Mouse (Mus musculus) heart, embryonic 11.5 days (tissue): ENCODE results near the gene Acacb. TPM values are rescaled to one million over a fixed set of nuclear protein-coding genes. Genes with fewer than 3 reads are reported as not detected.

ENCODE experiments used
- ATAC-seq: fragments of 200-750 bp; cut with Nextera tagmentation; replicated peaks from 2 replicates; pipeline ENCODE4 v1.8.0; 2017; ENCODE audit warnings: moderate library complexity; ENCODE audit not compliant: insufficient number of reproducible peaks, low FRiP score, low TSS enrichment
- H3K27ac ChIP-seq: fragments of 300-500 bp; sonication (generic); 2 replicates; pipeline ENCODE4 v1.5.1; 2014; ENCODE audit warnings: mild to moderate bottlenecking, low read depth, low read length
- H3K27me3 ChIP-seq: fragments of 300-500 bp; sonication (generic); 2 replicates; pipeline ENCODE4 v1.6.1; 2014; ENCODE audit warnings: mild to moderate bottlenecking, low read length, mixed read lengths; ENCODE audit not compliant: control insufficient read depth, insufficient read depth
- H3K36me3 ChIP-seq: fragments of 300-500 bp; sonication (generic); 2 replicates; pipeline ENCODE4 v1.6.1; 2014; ENCODE audit warnings: mild to moderate bottlenecking, low read length, moderate library complexity, mixed read lengths; ENCODE audit not compliant: control insufficient read depth, insufficient read depth
- H3K4me1 ChIP-seq: fragments of 300-500 bp; sonication (generic); 2 replicates; pipeline ENCODE4 v1.6.1; 2014; ENCODE audit warnings: low read length; ENCODE audit not compliant: control insufficient read depth, insufficient read depth
- H3K4me2 ChIP-seq: fragments of 300-500 bp; sonication (generic); 2 replicates; pipeline ENCODE4 v1.6.1; 2014; ENCODE audit warnings: mild to moderate bottlenecking, moderate library complexity
- H3K4me3 ChIP-seq: fragments of 300-500 bp; sonication (generic); 2 replicates; pipeline ENCODE4 v1.5.1; 2014; ENCODE audit warnings: low read depth, low read length
- H3K9ac ChIP-seq: fragments of 300-500 bp; sonication (generic); 2 replicates; pipeline ENCODE4 v1.6.1; 2014; ENCODE audit warnings: mild to moderate bottlenecking, low read depth, low read length, moderate library complexity
- H3K9me3 ChIP-seq: fragments of 300-500 bp; sonication (generic); replicated peaks from 2 replicates; pipeline ENCODE4 v1.6.1; 2016; ENCODE audit warnings: low read length; ENCODE audit not compliant: control insufficient read depth
- WGBS: fragments of 180-500 bp; shearing (Covaris S2); extraction: QIAGEN DNeasy Blood & Tissue Kit; methylation state at CpG from one replicate; pipeline ENCODE4 v1.1.7; 2014; ENCODE audit not compliant: insufficient replicate concordance; 5-methylcytosine and 5-hydroxymethylcytosine counted together
- polyA plus RNA-seq: library from polyadenylated mRNA; unstranded; fragments of >200 nt; fragmentation: Nextera tagmentation; extraction: Ambion mirVana; gene quantifications from 2 replicates; pipeline ENCODE4 v1.2.1, GENCODE M21; 2014

Gene Acacb
- 7.6 and 8.0 TPM in 2 replicates for polyA plus RNA-seq

GRCm38 (mm10) chr5:114146028-114146888 lies at the start of gene Acacb:
Gene Acacb (plus strand): TSS chr5:114146535.
- H3K27me3 ChIP-seq = no peaks in the 10 kb centered on the region
- H3K4me3 ChIP-seq = peak within 1 kb of the TSS; percentile 44
- peak; percentile 3; the same call in 1 of the 2 replicates for ATAC-seq
- H3K9me3 ChIP-seq = no peaks in the 10 kb centered on the region
- 22% methylated on average over 19 of the region's 19 CpGs for WGBS
- H3K9ac ChIP-seq = peak within 1 kb of the TSS; percentile 74
- H3K27ac ChIP-seq = peak within 1 kb of the TSS; percentile 95
- peak within 1 kb of the TSS; percentile 62 for H3K4me2 ChIP-seq
- H3K36me3 ChIP-seq = no peaks in the 10 kb centered on the region
- peaks cover 15% of the 10 kb centered on the region for H3K4me1 ChIP-seq

DNA sequence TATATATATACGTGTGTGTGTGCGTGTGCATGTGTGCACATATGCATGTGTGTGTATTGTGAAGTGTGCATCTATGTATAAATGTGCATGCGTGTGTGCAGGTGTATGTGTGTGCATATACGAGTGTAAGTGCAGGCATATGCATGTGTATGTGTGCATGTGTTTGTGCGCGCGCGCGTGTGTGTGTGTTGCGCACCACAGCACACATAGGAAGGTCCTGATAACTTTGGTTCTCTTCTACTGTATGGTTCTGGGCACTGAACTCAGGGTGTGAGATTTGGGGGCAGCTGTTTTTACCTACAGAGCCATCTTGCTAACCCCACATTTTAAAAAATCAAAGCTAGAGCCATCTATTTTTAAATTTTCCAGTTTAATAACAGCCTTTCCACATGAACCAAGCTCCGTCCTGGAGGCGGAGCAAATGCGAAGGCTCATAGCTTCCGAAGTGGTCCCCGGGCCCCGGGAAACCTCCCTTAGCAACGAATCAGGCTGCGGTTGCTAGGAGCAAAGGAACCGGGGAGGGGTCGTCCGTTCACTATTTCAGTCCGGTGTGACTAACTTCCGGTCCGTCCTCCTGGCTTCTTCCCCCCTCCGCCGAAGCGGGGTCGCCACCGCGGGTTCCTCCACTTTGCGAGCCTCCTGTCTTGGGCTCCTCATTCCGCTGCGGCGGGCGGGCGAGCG lies 46.5 kb upstream of the Acacb start:
- no peaks in the 10 kb centered on the region for H3K9me3 ChIP-seq
- ATAC-seq = peak; percentile 85
- peak overlapping the region; percentile 97 for H3K4me2 ChIP-seq
- H3K36me3 ChIP-seq = 0 out of 2 replicates have a peak, but pooled peaks cover 2% of the 10 kb centered on the region
- peaks cover 8% of the 10 kb centered on the region for H3K4me1 ChIP-seq
- WGBS = 8% methylated on average over 37 of the region's 37 CpGs
- H3K27ac ChIP-seq = no peak overlapping the region
- H3K4me3 ChIP-seq = peak overlapping the region; percentile 95
- peak overlapping the region; percentile 93 for H3K9ac ChIP-seq
- no peaks in the 10 kb centered on the region for H3K27me3 ChIP-seq

DNA sequence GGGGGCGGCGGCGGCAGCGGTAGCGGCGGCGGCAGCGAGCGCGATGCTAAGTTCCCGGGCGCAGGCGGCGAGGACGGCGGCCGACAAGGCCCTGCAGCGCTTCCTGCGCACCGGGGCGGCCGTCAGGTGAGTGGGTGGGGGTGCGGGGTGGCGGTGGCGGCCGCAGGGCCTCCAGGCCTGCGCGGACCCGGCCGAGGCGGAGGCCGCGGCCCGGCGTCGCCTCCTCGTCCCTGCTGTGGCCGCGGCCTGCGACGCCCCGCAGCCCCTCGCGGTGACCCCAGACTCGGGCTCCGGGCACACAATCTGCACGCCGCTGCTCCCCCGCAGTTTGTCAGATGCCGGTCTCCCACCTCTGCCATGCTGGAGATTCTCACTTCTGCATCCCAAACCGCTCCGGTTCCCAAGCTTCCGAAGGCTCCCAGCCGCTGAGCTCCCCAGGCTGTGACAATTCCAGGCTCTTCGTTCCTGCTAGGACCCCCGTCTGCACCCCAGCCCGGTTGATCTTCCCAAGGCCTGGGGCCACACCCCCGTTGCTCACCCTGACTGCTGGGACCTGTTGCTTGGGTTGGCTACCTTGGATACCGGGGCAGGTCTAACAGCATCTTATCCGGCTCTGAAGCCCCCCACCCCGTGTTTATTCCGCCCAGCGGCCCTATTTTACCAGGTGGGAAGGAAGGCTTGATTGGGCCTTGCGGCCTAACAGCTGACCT lies 45.8 kb upstream of the Acacb start:
- H3K4me2 ChIP-seq = peak overlapping the region; percentile 97
- peak; percentile 67 for ATAC-seq
- peak overlapping the region; percentile 93 for H3K9ac ChIP-seq
- peak overlapping the region; percentile 95 for H3K4me3 ChIP-seq
- peaks cover 8% of the 10 kb centered on the region for H3K4me1 ChIP-seq
- H3K9me3 ChIP-seq = no peaks in the 10 kb centered on the region
- WGBS = 3% methylated on average over 60 of the region's 64 CpGs
- no peak overlapping the region for H3K27ac ChIP-seq
- H3K27me3 ChIP-seq = no peaks in the 10 kb centered on the region
- peaks cover 2% of the 10 kb centered on the region; the same call in 1 of the 2 replicates for H3K36me3 ChIP-seq

DNA sequence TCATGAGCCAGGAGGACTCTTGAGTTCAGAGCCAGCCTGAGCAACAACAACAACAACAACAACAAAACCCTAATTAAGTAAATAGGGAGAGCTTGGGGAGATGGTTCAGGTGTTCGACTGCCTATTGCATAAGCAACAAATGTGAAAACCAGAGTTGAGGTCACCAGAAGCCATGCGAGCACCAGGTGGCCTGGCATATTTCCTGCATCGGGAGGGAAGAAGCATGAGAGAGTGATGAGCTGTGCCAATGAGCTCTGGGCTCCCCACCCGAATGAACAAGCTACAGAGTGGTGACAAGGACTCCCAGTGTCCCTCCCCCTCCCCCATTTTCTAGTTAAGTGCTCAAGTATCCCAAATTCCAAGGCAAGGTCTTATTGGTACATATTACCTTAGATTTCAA lies 44.5 kb upstream of the Acacb start:
- H3K9me3 ChIP-seq = no peaks in the 10 kb centered on the region
- no peak overlapping the region for H3K4me2 ChIP-seq
- H3K27me3 ChIP-seq = no peaks in the 10 kb centered on the region
- no peak overlapping the region for H3K27ac ChIP-seq
- no peak for ATAC-seq
- 82% methylated on average over 4 of the region's 4 CpGs for WGBS
- peaks cover 13% of the 10 kb centered on the region for H3K36me3 ChIP-seq
- H3K4me1 ChIP-seq = peaks cover 8% of the 10 kb centered on the region
- no peak overlapping the region for H3K9ac ChIP-seq
- H3K4me3 ChIP-seq = no peak overlapping the region

- H3K27ac ChIP-seq = no peak overlapping the region
- 62% methylated on average over 1 of the region's 1 CpGs for WGBS
- H3K27me3 ChIP-seq = no peaks in the 10 kb centered on the region
- ATAC-seq = no peak
- no peak overlapping the region for H3K4me3 ChIP-seq
- H3K9ac ChIP-seq = no peak overlapping the region
- H3K9me3 ChIP-seq = no peaks in the 10 kb centered on the region
- H3K36me3 ChIP-seq = peaks cover 13% of the 10 kb centered on the region
- H3K4me2 ChIP-seq = no peak overlapping the region
- H3K4me1 ChIP-seq = peaks cover 8% of the 10 kb centered on the region
Measured at GRCm38 (mm10) chr5:114102807-114103206, 43.5 kb upstream of the Acacb start.

DNA sequence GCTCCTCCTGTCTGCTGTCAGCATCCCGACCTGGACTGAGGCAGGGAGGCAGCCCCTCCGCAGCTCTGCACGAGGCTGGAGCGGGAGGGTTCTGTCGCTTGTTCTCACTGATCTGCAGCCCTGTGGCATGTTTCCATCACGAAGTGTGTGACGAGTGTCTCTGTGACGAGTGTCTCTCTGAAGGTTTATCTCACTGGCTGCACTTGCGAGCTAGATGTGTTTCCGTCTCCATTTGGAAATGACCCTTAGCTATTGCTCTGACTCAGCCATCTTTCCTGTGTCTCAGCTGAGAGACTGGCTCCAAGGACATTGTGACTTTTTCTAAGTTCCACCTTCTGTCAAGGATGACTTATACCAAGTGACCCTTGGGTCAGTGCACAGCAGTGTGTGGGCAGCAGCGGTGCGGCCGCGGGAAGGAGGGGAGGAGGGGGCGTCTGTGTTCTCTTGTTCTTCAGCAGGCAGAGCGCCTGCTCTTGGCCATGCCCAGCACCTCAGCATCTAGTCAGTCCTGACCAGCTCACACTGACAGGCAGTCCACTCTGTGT lies 39.9 kb upstream of the Acacb start:
- no peak overlapping the region for H3K27ac ChIP-seq
- H3K4me3 ChIP-seq = no peak overlapping the region
- no peak for ATAC-seq
- WGBS = 70% methylated on average over 16 of the region's 16 CpGs
- H3K4me2 ChIP-seq = no peak overlapping the region
- no peaks in the 10 kb centered on the region for H3K9me3 ChIP-seq
- H3K4me1 ChIP-seq = no peaks in the 10 kb centered on the region; the same call in 1 of the 2 replicates
- no peak overlapping the region for H3K9ac ChIP-seq
- H3K36me3 ChIP-seq = peaks cover 38% of the 10 kb centered on the region
- no peaks in the 10 kb centered on the region for H3K27me3 ChIP-seq

GRCm38 (mm10) chr5:114113334-114113733 lies 33.0 kb upstream of the Acacb start:
- no peak overlapping the region for H3K4me2 ChIP-seq
- H3K9me3 ChIP-seq = no peaks in the 10 kb centered on the region
- no peak overlapping the region for H3K9ac ChIP-seq
- no peak overlapping the region for H3K4me3 ChIP-seq
- 81% methylated on average over 6 of the region's 6 CpGs for WGBS
- peaks cover 27% of the 10 kb centered on the region for H3K36me3 ChIP-seq
- no peaks in the 10 kb centered on the region for H3K27me3 ChIP-seq
- H3K4me1 ChIP-seq = no peaks in the 10 kb centered on the region
- no peak overlapping the region for H3K27ac ChIP-seq
- ATAC-seq = no peak

DNA sequence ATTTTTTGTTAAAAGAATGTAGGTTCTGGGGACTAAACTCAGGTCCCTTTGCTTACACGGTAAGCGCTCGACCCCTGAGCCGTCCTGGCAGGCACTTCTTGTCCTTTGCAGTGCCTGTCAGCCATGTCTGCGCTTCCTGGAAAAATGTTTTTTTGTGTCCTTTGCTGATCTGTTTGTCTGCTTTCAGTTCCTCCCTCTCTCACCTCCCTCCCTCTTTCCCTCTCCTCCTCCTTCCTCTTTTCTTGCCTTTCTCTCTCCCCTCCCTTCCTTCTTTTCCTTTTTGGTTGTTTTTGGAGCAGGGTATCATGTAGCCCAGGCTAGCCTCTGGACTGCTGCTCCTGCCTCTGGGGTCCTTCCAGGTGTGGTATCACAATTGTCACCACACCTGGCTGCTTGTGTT lies 31.3 kb upstream of the Acacb start:
- Histone ChIP-seq H3K4me1 (no peaks in the 10 kb centered on the region), H3K9me3 (no peaks in the 10 kb centered on the region), H3K9ac (no peak overlapping the region), H3K36me3 (peaks cover 15% of the 10 kb centered on the region), H3K4me2 (no peak overlapping the region), H3K27ac (no peak overlapping the region), H3K27me3 (no peaks in the 10 kb centered on the region), H3K4me3 (no peak overlapping the region)
- ATAC-seq = no peak
- 88% methylated on average over 5 of the region's 5 CpGs for WGBS
